Mouse (Mus musculus): Measurements from ENCODE around the gene Gm17416. TPM values are rescaled to one million over a fixed set of nuclear protein-coding genes. Genes with fewer than 3 reads are reported as not detected.

Gene Gm17416
- total and polyA plus RNA-seq, 3 experiments: not detected

DNA sequence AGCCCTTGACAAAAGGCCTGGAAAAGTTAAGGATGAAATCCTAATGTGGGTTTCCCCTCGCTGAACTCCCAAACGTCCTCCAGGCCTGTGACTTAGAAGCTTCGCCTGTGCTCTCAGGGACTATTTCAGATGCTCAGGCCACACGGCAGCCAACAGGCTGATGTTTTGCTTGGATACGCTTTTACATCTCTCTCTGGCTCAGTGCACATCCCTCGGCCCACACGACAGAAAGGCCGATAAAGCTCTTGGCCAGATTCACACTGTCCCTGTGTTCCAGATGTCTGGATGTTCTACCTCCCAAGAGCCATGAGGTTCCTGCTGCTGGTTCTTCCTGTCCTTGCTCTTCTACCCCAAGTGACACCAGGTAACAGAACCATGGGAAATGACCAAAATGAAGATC, 4.3 kb downstream of the Gm17416 start:
- peak in 1 of 2 experiments; percentile 18 for DNase-seq
- no peaks in the 10 kb centered on the region for H3K4me1 ChIP-seq (ENCODE audit: control insufficient read depth, insufficient read depth, low read length)
- H3K4me3 ChIP-seq: no peak overlapping the region
- 66% methylated on average over 8 of the region's 8 CpGs for WGBS
- H3K79me2 ChIP-seq (replicated peaks; ENCODE audit: control insufficient read depth, insufficient read depth, low read length): no peaks in the 10 kb centered on the region
- TF ChIP-seq POLR2A (IDR thresholded peaks at IDR 0.05; ENCODE audit: insufficient read depth, low read depth, low read length) (no peak), CTCF (IDR thresholded peaks at IDR 0.05) (no peak), EP300 (IDR thresholded peaks at IDR 0.05; ENCODE audit: insufficient read depth, low read depth, low read length) (no peak)
- no peaks in the 10 kb centered on the region; the same call in 1 of the 2 replicates for H3K27me3 ChIP-seq (ENCODE audit: control insufficient read depth, insufficient read depth, low read length)
- no peak overlapping the region for H3K9ac ChIP-seq (ENCODE audit: low read depth, low read length)
- intact Hi-C loops (cut with DNase I): no loop called here
- H3K36me3 ChIP-seq (ENCODE audit: control insufficient read depth, insufficient read depth, low read length): no peaks in the 10 kb centered on the region
- no peak overlapping the region for H3K27ac ChIP-seq

- no peaks in the 10 kb centered on the region for H3K79me2 ChIP-seq (replicated peaks; ENCODE audit: control insufficient read depth, insufficient read depth, low read length)
- H3K27ac ChIP-seq: no peak within 1 kb of the TSS
These were observed 11.0 kb downstream of the Gm17416 start, which contains the start of gene Defb19 for GRCm38 (mm10) chr2:152580107-152580506. Gene Defb19, minus strand, starts transcription at chr2:152580312.

DNA sequence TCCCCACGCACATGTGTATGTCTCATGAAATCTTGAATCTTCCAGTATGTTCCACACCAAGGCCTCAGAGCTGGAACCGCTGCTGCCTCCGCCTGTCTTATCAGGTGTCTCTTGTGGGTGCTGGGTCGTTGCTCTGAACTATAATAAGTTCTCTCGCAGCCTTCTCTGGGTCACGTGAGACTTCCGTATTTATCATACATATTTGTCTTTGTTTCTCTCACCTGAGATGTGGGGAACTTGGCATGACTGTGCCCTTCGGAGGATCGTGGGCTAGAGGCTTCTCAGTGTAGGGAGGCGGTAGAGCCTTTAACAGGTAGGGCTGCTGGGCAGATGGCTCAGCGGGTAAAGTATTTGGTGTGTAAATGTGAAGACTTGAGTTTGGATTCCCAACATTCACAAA, 11.5 kb downstream of the Gm17416 start:
- H3K4me3 ChIP-seq: no peak overlapping the region
- no peak overlapping the region for H3K27ac ChIP-seq
- TF ChIP-seq CTCF (IDR thresholded peaks at IDR 0.05) (no peak), POLR2A (IDR thresholded peaks at IDR 0.05; ENCODE audit: insufficient read depth, low read depth, low read length) (no peak), EP300 (IDR thresholded peaks at IDR 0.05; ENCODE audit: insufficient read depth, low read depth, low read length) (no peak)
- H3K36me3 ChIP-seq (ENCODE audit: control insufficient read depth, insufficient read depth, low read length): no peaks in the 10 kb centered on the region
- no peaks in the 10 kb centered on the region for H3K79me2 ChIP-seq (replicated peaks; ENCODE audit: control insufficient read depth, insufficient read depth, low read length)
- 63% methylated on average over 11 of the region's 11 CpGs for WGBS
- intact Hi-C loops (cut with DNase I): no loop called here
- no peak for DNase-seq
- no peaks in the 10 kb centered on the region; the same call in 1 of the 2 replicates for H3K27me3 ChIP-seq (ENCODE audit: control insufficient read depth, insufficient read depth, low read length)
- no peaks in the 10 kb centered on the region for H3K4me1 ChIP-seq (ENCODE audit: control insufficient read depth, insufficient read depth, low read length)
- no peak overlapping the region for H3K9ac ChIP-seq (ENCODE audit: low read depth, low read length)

More at GRCm38 (mm10) chr2:152580107-152580506, 11.0 kb downstream of the Gm17416 start, which contains the start of gene Defb19:
- no peak for DNase-seq
- Histone ChIP-seq H3K9ac (ENCODE audit: low read depth, low read length) (no peak within 1 kb of the TSS), H3K4me3 (no peak within 1 kb of the TSS), H3K36me3 (ENCODE audit: control insufficient read depth, insufficient read depth, low read length) (no peaks in the 10 kb centered on the region), H3K27me3 (ENCODE audit: control insufficient read depth, insufficient read depth, low read length) (no peaks in the 10 kb centered on the region; the same call in 1 of the 2 replicates), H3K4me1 (ENCODE audit: control insufficient read depth, insufficient read depth, low read length) (no peaks in the 10 kb centered on the region)
- WGBS: 67% methylated on average over 7 of the region's 7 CpGs
- intact Hi-C loops (cut with DNase I): no loop called here
- TF ChIP-seq EP300 (IDR thresholded peaks at IDR 0.05; ENCODE audit: insufficient read depth, low read depth, low read length): no peak
- no peak for TF ChIP-seq POLR2A (IDR thresholded peaks at IDR 0.05; ENCODE audit: insufficient read depth, low read depth, low read length)
- TF ChIP-seq CTCF (IDR thresholded peaks at IDR 0.05): no peak

DNA sequence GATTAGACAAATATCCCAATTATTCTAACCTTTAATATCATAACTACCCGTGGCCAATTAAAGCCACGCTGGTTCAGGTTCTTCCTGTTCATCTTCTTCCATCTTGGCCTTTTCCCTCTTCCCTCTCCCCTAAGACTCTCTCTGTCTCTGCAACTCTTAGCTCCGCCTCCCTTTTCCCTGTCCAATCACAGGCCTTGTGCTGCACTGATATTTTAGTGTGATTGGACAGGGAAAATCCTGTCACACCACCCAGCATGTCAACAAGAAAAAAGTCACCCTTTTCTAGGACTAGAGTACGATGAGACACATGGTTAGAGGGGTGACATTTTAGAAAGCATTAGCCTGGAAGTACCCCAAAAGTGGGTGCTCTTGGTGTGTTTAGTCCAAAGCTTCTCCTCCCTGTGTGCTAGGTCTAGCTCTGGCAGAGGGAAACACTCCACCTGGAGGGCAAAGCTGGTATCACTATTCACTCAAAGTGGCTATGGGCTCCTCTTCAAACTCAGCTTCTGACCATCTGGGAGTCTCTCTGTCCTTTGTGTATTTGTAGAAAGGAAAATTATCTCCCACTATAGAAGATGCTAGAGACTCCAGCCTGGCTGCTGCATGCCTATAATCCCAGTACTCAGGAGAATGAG, 17.9 kb downstream of the Gm17416 start:
- Histone ChIP-seq H3K27ac (no peak overlapping the region), H3K4me3 (no peak overlapping the region), H3K36me3 (ENCODE audit: control insufficient read depth, insufficient read depth, low read length) (no peaks in the 10 kb centered on the region), H3K27me3 (ENCODE audit: control insufficient read depth, insufficient read depth, low read length) (no peaks in the 10 kb centered on the region), H3K4me1 (ENCODE audit: control insufficient read depth, insufficient read depth, low read length) (no peaks in the 10 kb centered on the region), H3K9ac (ENCODE audit: low read depth, low read length) (no peak overlapping the region), H3K79me2 (replicated peaks; ENCODE audit: control insufficient read depth, insufficient read depth, low read length) (no peaks in the 10 kb centered on the region)
- intact Hi-C loops (cut with DNase I): loop anchor here (5.0 kb wide), 1 partner anchor 135 kb away; no protein-coding TSS in a partner anchor
- no peak for DNase-seq
- 83% methylated on average over 4 of the region's 4 CpGs for WGBS
- TF ChIP-seq CTCF (IDR thresholded peaks at IDR 0.05) (peak; percentile 64), POLR2A (IDR thresholded peaks at IDR 0.05; ENCODE audit: insufficient read depth, low read depth, low read length) (no peak)

DNA sequence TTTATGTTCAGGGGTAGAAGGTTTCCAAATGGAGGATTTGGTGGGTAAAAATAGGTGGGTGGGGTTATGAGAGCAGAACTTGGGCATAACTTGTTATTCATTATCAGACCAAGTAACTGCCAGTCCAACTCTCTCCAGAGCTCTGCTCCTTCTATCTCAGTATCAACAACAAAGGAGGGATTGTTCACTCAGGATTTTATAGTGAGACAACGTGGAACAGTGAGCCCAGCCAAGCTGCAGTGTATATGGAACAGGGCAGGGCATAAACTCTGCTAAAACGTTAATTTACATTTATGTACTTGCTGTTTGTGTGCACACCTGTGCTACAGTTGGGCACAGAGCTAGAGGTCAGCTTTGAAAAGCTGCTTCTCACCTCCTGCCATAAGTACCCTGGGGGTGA, 19.3 kb downstream of the Gm17416 start:
- H3K9ac ChIP-seq (ENCODE audit: low read depth, low read length): no peak overlapping the region
- no peaks in the 10 kb centered on the region for H3K27me3 ChIP-seq (ENCODE audit: control insufficient read depth, insufficient read depth, low read length)
- no peaks in the 10 kb centered on the region for H3K36me3 ChIP-seq (ENCODE audit: control insufficient read depth, insufficient read depth, low read length)
- TF ChIP-seq CTCF (IDR thresholded peaks at IDR 0.05): no peak
- WGBS: 48% methylated on average over 2 of the region's 2 CpGs
- H3K4me3 ChIP-seq: no peak overlapping the region
- H3K27ac ChIP-seq: no peak overlapping the region
- intact Hi-C loops (cut with DNase I): loop anchor here (5.0 kb wide), 1 partner anchor 136 kb away; no protein-coding TSS in a partner anchor
- no peaks in the 10 kb centered on the region for H3K79me2 ChIP-seq (replicated peaks; ENCODE audit: control insufficient read depth, insufficient read depth, low read length)
- no peaks in the 10 kb centered on the region for H3K4me1 ChIP-seq (ENCODE audit: control insufficient read depth, insufficient read depth, low read length)
- DNase-seq: no peak

GRCm38 (mm10) chr2:152589021-152589420, 19.9 kb downstream of the Gm17416 start:
- Histone ChIP-seq H3K27me3 (ENCODE audit: control insufficient read depth, insufficient read depth, low read length) (no peaks in the 10 kb centered on the region), H3K4me1 (ENCODE audit: control insufficient read depth, insufficient read depth, low read length) (no peaks in the 10 kb centered on the region), H3K27ac (no peak overlapping the region), H3K79me2 (replicated peaks; ENCODE audit: control insufficient read depth, insufficient read depth, low read length) (no peaks in the 10 kb centered on the region), H3K9ac (ENCODE audit: low read depth, low read length) (no peak overlapping the region), H3K4me3 (no peak overlapping the region), H3K36me3 (ENCODE audit: control insufficient read depth, insufficient read depth, low read length) (no peaks in the 10 kb centered on the region)
- no peak for DNase-seq
- intact Hi-C loops (cut with DNase I): loop anchor here (5.0 kb wide), 1 partner anchor 137 kb away; no protein-coding TSS in a partner anchor
- TF ChIP-seq EP300 (IDR thresholded peaks at IDR 0.05; ENCODE audit: insufficient read depth, low read depth, low read length): no peak
- no peak for TF ChIP-seq POLR2A (IDR thresholded peaks at IDR 0.05; ENCODE audit: insufficient read depth, low read depth, low read length)
- TF ChIP-seq CTCF (IDR thresholded peaks at IDR 0.05): no peak
- WGBS: 65% methylated on average over 6 of the region's 6 CpGs

Measured in heart, adult 2 months (tissue).